Mouse (Mus musculus) gastrocnemius, postnatal 14 days (tissue): ENCODE measurements around the gene Was. TPM values are rescaled to one million over a fixed set of nuclear protein-coding genes. Genes with fewer than 3 reads are reported as not detected.
"Not testable (repeated sequence)": the region's sequence is repeated elsewhere in the genome, so short reads cannot be mapped to it uniquely, and the experiment has no call there.

Experiments used
- DNase-seq: peaks from one replicate; pipeline ENCODE4 v3.0.0; 2021; ENCODE audit warnings: mixed read lengths
- intact Hi-C: fragments of 180-260 bp; cut with DNase I; formaldehyde crosslinking; loops from one replicate; pipeline ENCODE4 v1.15.1; 2025; ENCODE audit warnings: low total_unique reads
- total RNA-seq, 2 experiments: library from RNA; stranded (reverse); gene quantifications; 2 replicates each; pipeline ENCODE4 v1.2.3; 2021

Gene Was
- total RNA-seq, 2 experiments from 2014 or later: 0.84 to 0.93 TPM

DNA sequence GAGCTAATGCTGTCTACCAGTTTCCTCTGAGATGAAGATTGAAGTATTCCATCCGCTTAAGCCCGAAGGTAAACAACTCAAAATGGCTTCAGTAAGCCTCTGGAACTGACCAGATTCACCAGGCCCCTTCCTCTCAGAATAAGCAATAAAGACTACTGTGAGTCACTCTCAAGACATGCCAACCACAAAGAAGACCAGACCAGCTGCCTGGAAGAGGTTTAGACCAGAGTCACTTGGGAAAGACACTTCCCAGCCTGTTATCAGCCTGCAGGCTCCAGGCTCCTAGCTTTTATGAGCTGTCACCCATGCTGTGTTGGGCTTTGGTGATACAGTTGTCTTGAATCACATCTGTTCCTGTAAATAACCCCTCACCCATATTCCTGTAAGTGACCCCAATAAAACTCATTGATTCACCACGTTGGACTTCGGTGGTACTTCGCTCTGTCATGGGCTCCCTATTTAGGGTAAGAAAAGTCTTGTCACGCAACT is 5.5 kb downstream of the Was start:
- intact Hi-C loops: no loop called here
- DNase-seq: no peak

DNA sequence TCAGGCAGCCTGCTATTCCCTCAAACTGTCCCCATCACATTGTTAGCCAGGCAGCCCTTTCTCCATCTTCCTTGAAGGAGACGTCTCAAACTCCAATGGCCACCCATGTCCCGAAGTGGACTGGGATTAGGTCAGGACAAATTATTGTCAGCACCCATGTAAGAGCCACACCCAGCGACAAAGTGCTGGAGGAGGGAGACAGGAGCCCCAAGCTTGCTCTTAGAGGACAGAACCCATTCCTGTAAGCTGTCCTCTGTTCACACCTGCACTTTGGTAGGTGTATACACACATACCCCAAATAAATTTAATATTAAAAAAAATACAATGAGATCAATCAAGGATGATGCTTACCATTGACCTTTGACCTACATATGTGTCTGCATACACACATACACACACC is 15.2 kb downstream of the Was start:
- intact Hi-C loops: no loop called here
- no peak for DNase-seq

DNA sequence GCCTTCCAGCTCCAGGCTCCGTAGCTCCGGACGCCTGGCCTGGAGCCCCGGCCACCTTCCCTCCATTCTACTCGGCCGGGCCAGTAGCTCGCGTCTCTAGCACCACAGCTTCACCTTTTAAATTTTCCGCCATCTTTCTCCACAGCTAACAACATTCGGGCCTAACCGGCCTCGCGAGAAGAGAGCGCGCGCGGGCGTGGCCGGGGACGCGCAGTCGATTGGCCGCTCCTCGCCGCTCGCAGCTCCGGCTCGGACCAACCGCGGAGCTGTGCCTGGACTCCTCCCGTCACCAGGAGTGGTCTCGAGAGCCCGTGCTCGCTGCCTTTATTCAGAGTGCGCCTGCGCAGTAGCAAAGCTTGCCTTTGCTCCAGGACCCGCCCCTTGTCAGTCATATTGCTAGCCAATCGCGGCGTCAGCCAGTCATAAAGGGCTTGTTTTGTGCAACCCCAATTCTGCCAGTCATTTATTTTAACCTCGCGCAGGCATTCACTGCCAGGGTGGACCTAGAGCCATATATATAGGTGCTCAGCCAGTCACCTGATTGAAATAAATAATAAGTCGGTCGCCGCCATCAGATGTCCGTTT is 15.8 kb downstream of the Was start, which contains the start of gene Suv39h1:
Suv39h1 (minus strand) TSS at position 331 of the 585 bp plus-strand sequence.
- intact Hi-C loops: no loop called here
- DNase-seq: peak; percentile 93

DNA sequence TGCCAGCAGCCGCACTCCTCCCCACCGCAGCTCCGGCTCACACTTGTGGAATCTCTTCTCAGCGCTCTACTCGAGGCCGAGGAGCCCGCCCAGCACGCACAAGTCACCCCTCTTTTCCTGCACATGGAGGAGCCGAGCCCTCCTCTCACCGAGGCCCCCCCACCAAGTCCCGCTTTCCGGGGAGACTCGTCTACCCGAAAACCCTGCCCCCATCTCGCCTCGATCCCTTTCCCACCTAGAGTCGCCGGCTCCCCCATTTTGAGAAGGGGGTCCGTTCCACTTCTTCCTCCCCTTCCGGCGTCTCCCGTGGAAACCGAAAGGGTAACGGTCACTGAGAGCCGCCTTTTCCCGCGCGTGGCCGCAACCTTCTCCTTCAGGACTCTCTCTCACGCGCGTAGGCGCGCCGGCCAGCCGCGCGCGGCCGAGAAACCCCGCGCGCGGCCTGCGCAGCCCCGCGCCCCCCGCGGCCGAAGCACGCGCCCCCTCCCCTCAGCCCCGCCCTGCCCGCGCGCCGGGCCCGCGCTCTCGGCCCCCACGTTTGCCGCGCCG is 16.3 kb downstream of the Was start:
- peak; percentile 13 for DNase-seq
- intact Hi-C loops: no loop called here

GRCm38 (mm10) chrX:8069166-8069565 is 21.1 kb downstream of the Was start:
- no peak for DNase-seq
- intact Hi-C loops: no loop called here

- intact Hi-C loops, DNase-seq: not testable (repeated sequence)
Observed at GRCm38 (mm10) chrX:8051044-8051781, 39.1 kb downstream of the Was start.

DNA sequence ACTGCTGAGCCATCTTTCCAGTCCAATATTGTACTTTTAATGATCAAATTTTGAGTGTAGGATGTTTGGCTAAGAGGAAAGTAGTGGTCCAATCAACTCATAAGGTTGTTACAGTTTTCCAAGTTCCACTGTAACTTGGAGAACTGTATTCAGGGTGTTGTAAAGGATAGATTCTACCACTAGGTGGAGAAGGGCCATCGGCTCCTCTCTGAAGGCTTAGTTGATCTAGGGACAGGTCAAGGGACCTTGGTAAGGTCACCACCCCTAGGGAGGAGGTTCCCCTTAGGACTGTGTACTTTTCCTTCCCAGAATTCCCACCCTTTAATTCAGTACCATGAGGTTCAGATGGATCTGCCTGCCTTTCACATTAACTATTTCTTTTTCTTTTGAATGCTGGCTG is 57.3 kb downstream of the Was start:
- DNase-seq: no peak
- intact Hi-C loops: no loop called here

Other genes starting within 250 kb of the Was start
- gene Otud5, start 249.1 kb downstream of the Was start, total RNA-seq: 10 to 100 TPM; 16.8 to 19.1 TPM
- 1 to 10 TPM; 1.1 to 1.2 TPM for gene Pim2, start 212.2 kb downstream of the Was start, total RNA-seq
- 10 to 100 TPM in 1 of 2 experiments, 1 to 10 TPM in 1; 8.7 to 10.2 TPM for gene Slc35a2, start 206.5 kb downstream of the Was start, total RNA-seq
- gene Pqbp1, start 191.2 kb downstream of the Was start, total RNA-seq: 10 to 100 TPM; 27.3 to 32.0 TPM
- gene Timm17b, start 191.1 kb downstream of the Was start, total RNA-seq: 10 to 100 TPM; 43.9 to 44.8 TPM
- not detected for gene Gm10491, start 182.7 kb downstream of the Was start, total RNA-seq
- not detected for gene Gm10490, start 181.0 kb downstream of the Was start, total RNA-seq
- under 1 TPM in 1 of 2 experiments, not detected in 1; 0.14 TPM for gene Pcsk1n, start 170.7 kb downstream of the Was start, total RNA-seq
- not detected for gene Eras, start 161.9 kb downstream of the Was start, total RNA-seq
- 1 to 10 TPM; 5.0 to 5.5 TPM for gene Hdac6, start 142.6 kb downstream of the Was start, total RNA-seq
- gene Gata1, start 112.4 kb downstream of the Was start, total RNA-seq: under 1 TPM in 1 of 2 experiments, not detected in 1; 0.21 TPM
- gene Glod5, start 72.0 kb downstream of the Was start, total RNA-seq: not detected
- gene Suv39h1, start 15.7 kb downstream of the Was start, total RNA-seq: 1 to 10 TPM; 5.2 to 5.5 TPM
- 10 to 100 TPM; 19.6 to 20.6 TPM for gene Wdr13, start 42.4 kb upstream of the Was start, total RNA-seq
- gene Rbm3, start 55.4 kb upstream of the Was start, total RNA-seq: 100 to 1,000 TPM; 179 to 195 TPM
- 1 to 10 TPM; 2.5 to 3.7 TPM for gene Tbc1d25, start 85.7 kb upstream of the Was start, total RNA-seq
- gene Ebp, start 103.0 kb upstream of the Was start, total RNA-seq: 10 to 100 TPM; 11.3 to 11.8 TPM
- gene Porcn, start 116.0 kb upstream of the Was start, total RNA-seq: 1 to 10 TPM; 3.3 to 4.7 TPM
- gene Ftsj1, start 161.9 kb upstream of the Was start, total RNA-seq: 10 to 100 TPM; 11.2 to 12.6 TPM
- gene Slc38a5, start 180.6 kb upstream of the Was start, total RNA-seq: under 1 TPM in 1 of 2 experiments, not detected in 1; 0.27 TPM
- not detected for gene Ssxb10, start 236.9 kb upstream of the Was start, total RNA-seq